Mouse (Mus musculus): ENCODE results near the gene Mrtfa. TPM values are rescaled to one million over a fixed set of nuclear protein-coding genes. Genes with fewer than 3 reads are reported as not detected.

The Mrtfa gene
- polyA plus RNA-seq, 1 experiment from 2014 or later: 29.3 TPM

- Histone ChIP-seq H3K4me2 (ENCODE audit: low read length) (no peak overlapping the region), H3K27ac (ENCODE audit: low read length) (no peak overlapping the region), H3K9ac (ENCODE audit: low read depth, low read length) (no peak overlapping the region), H3K27me3 (ENCODE audit: control insufficient read depth, insufficient read depth, low read depth, low read length) (no peaks in the 10 kb centered on the region), H3K4me3 (ENCODE audit: low read depth, low read length) (no peak overlapping the region), H3K4me1 (ENCODE audit: control insufficient read depth, insufficient read depth, low read length) (peaks cover 2% of the 10 kb centered on the region; the same call in 1 of the 2 replicates), H3K36me3 (ENCODE audit: control insufficient read depth, insufficient read depth, low read length) (no peaks in the 10 kb centered on the region), H3K9me3 (replicated peaks; ENCODE audit: control insufficient read depth, low read length, poor library complexity, severe bottlenecking) (no peaks in the 10 kb centered on the region)
- no peak for ATAC-seq
- WGBS: 43% methylated on average over 4 of the region's 4 CpGs
These were observed 93.1 kb downstream of the Mrtfa start for GRCm38 (mm10) chr15:81097456-81097855.

GRCm38 (mm10) chr15:81096329-81097055 lies 94.1 kb downstream of the Mrtfa start:
- Histone ChIP-seq H3K4me1 (ENCODE audit: control insufficient read depth, insufficient read depth, low read length) (peaks cover 2% of the 10 kb centered on the region; the same call in 1 of the 2 replicates), H3K27me3 (ENCODE audit: control insufficient read depth, insufficient read depth, low read depth, low read length) (no peaks in the 10 kb centered on the region), H3K36me3 (ENCODE audit: control insufficient read depth, insufficient read depth, low read length) (no peaks in the 10 kb centered on the region), H3K4me2 (ENCODE audit: low read length) (no peak overlapping the region), H3K27ac (ENCODE audit: low read length) (no peak overlapping the region), H3K9ac (ENCODE audit: low read depth, low read length) (no peak overlapping the region), H3K9me3 (replicated peaks; ENCODE audit: control insufficient read depth, low read length, poor library complexity, severe bottlenecking) (no peaks in the 10 kb centered on the region), H3K4me3 (ENCODE audit: low read depth, low read length) (no peak overlapping the region)
- ATAC-seq: no peak
- 76% methylated on average over 7 of the region's 7 CpGs for WGBS

GRCm38 (mm10) chr15:81093032-81093431 lies 97.5 kb downstream of the Mrtfa start:
- Histone ChIP-seq H3K9ac (ENCODE audit: low read depth, low read length) (no peak overlapping the region), H3K27me3 (ENCODE audit: control insufficient read depth, insufficient read depth, low read depth, low read length) (no peaks in the 10 kb centered on the region), H3K27ac (ENCODE audit: low read length) (no peak overlapping the region), H3K9me3 (replicated peaks; ENCODE audit: control insufficient read depth, low read length, poor library complexity, severe bottlenecking) (no peaks in the 10 kb centered on the region), H3K4me2 (ENCODE audit: low read length) (no peak overlapping the region), H3K36me3 (ENCODE audit: control insufficient read depth, insufficient read depth, low read length) (no peaks in the 10 kb centered on the region), H3K4me3 (ENCODE audit: low read depth, low read length) (no peak overlapping the region), H3K4me1 (ENCODE audit: control insufficient read depth, insufficient read depth, low read length) (peaks cover 2% of the 10 kb centered on the region; the same call in 1 of the 2 replicates)
- WGBS: 96% methylated on average over 4 of the region's 4 CpGs
- no peak for ATAC-seq

GRCm38 (mm10) chr15:81091718-81092117 lies 98.8 kb downstream of the Mrtfa start:
- ATAC-seq: no peak
- Histone ChIP-seq H3K4me1 (ENCODE audit: control insufficient read depth, insufficient read depth, low read length) (no peaks in the 10 kb centered on the region), H3K9me3 (replicated peaks; ENCODE audit: control insufficient read depth, low read length, poor library complexity, severe bottlenecking) (no peaks in the 10 kb centered on the region), H3K4me2 (ENCODE audit: low read length) (no peak overlapping the region), H3K4me3 (ENCODE audit: low read depth, low read length) (no peak overlapping the region), H3K9ac (ENCODE audit: low read depth, low read length) (no peak overlapping the region), H3K36me3 (ENCODE audit: control insufficient read depth, insufficient read depth, low read length) (no peaks in the 10 kb centered on the region), H3K27ac (ENCODE audit: low read length) (no peak overlapping the region), H3K27me3 (ENCODE audit: control insufficient read depth, insufficient read depth, low read depth, low read length) (no peaks in the 10 kb centered on the region)
- WGBS: 71% methylated on average over 9 of the region's 9 CpGs

GRCm38 (mm10) chr15:81087529-81087928 lies 103.0 kb downstream of the Mrtfa start:
- H3K9me3 ChIP-seq (replicated peaks; ENCODE audit: control insufficient read depth, low read length, poor library complexity, severe bottlenecking): no peaks in the 10 kb centered on the region
- H3K4me3 ChIP-seq (ENCODE audit: low read depth, low read length): no peak overlapping the region
- peaks cover 7% of the 10 kb centered on the region; the same call in 1 of the 2 replicates for H3K4me1 ChIP-seq (ENCODE audit: control insufficient read depth, insufficient read depth, low read length)
- no peak for ATAC-seq
- no peak overlapping the region for H3K9ac ChIP-seq (ENCODE audit: low read depth, low read length)
- no peak overlapping the region for H3K27ac ChIP-seq (ENCODE audit: low read length)
- no peaks in the 10 kb centered on the region for H3K27me3 ChIP-seq (ENCODE audit: control insufficient read depth, insufficient read depth, low read depth, low read length)
- H3K4me2 ChIP-seq (ENCODE audit: low read length): no peak overlapping the region
- 22% methylated on average over 7 of the region's 7 CpGs for WGBS
- no peaks in the 10 kb centered on the region for H3K36me3 ChIP-seq (ENCODE audit: control insufficient read depth, insufficient read depth, low read length)

- no peaks in the 10 kb centered on the region for H3K27me3 ChIP-seq (ENCODE audit: control insufficient read depth, insufficient read depth, low read depth, low read length)
- H3K4me2 ChIP-seq (ENCODE audit: low read length): no peak overlapping the region
- H3K36me3 ChIP-seq (ENCODE audit: control insufficient read depth, insufficient read depth, low read length): no peaks in the 10 kb centered on the region
- ATAC-seq: no peak
- no peak overlapping the region for H3K27ac ChIP-seq (ENCODE audit: low read length)
- no peak overlapping the region for H3K9ac ChIP-seq (ENCODE audit: low read depth, low read length)
- no peak overlapping the region for H3K4me3 ChIP-seq (ENCODE audit: low read depth, low read length)
- H3K9me3 ChIP-seq (replicated peaks; ENCODE audit: control insufficient read depth, low read length, poor library complexity, severe bottlenecking): no peaks in the 10 kb centered on the region
- H3K4me1 ChIP-seq (ENCODE audit: control insufficient read depth, insufficient read depth, low read length): peaks cover 7% of the 10 kb centered on the region; the same call in 1 of the 2 replicates
- 80% methylated on average over 8 of the region's 8 CpGs for WGBS
These were observed 103.7 kb downstream of the Mrtfa start for GRCm38 (mm10) chr15:81086644-81087480.

- Histone ChIP-seq H3K4me3 (ENCODE audit: low read depth, low read length) (no peak overlapping the region), H3K9me3 (replicated peaks; ENCODE audit: control insufficient read depth, low read length, poor library complexity, severe bottlenecking) (no peaks in the 10 kb centered on the region), H3K36me3 (ENCODE audit: control insufficient read depth, insufficient read depth, low read length) (no peaks in the 10 kb centered on the region), H3K4me1 (ENCODE audit: control insufficient read depth, insufficient read depth, low read length) (peaks cover 7% of the 10 kb centered on the region; the same call in 1 of the 2 replicates), H3K4me2 (ENCODE audit: low read length) (no peak overlapping the region), H3K27me3 (ENCODE audit: control insufficient read depth, insufficient read depth, low read depth, low read length) (no peaks in the 10 kb centered on the region), H3K27ac (ENCODE audit: low read length) (no peak overlapping the region), H3K9ac (ENCODE audit: low read depth, low read length) (no peak overlapping the region)
- 84% methylated on average over 9 of the region's 9 CpGs for WGBS
- ATAC-seq: no peak
These were observed 106.7 kb downstream of the Mrtfa start for GRCm38 (mm10) chr15:81083826-81084225.

- peaks cover 7% of the 10 kb centered on the region; the same call in 1 of the 2 replicates for H3K4me1 ChIP-seq (ENCODE audit: control insufficient read depth, insufficient read depth, low read length)
- no peak overlapping the region for H3K27ac ChIP-seq (ENCODE audit: low read length)
- H3K36me3 ChIP-seq (ENCODE audit: control insufficient read depth, insufficient read depth, low read length): no peaks in the 10 kb centered on the region
- no peak overlapping the region for H3K4me3 ChIP-seq (ENCODE audit: low read depth, low read length)
- no peaks in the 10 kb centered on the region for H3K9me3 ChIP-seq (replicated peaks; ENCODE audit: control insufficient read depth, low read length, poor library complexity, severe bottlenecking)
- 75% methylated on average over 4 of the region's 4 CpGs for whole genome bisulfite sequencing
- no peak for ATAC-seq
- H3K4me2 ChIP-seq (ENCODE audit: low read length): no peak overlapping the region
- H3K9ac ChIP-seq (ENCODE audit: low read depth, low read length): no peak overlapping the region
- no peaks in the 10 kb centered on the region for H3K27me3 ChIP-seq (ENCODE audit: control insufficient read depth, insufficient read depth, low read depth, low read length)
These were observed 107.3 kb downstream of the Mrtfa start for GRCm38 (mm10) chr15:81083281-81083680.

- no peak overlapping the region for H3K4me2 ChIP-seq (ENCODE audit: low read length)
- WGBS: 90% methylated on average over 4 of the region's 4 CpGs
- H3K9me3 ChIP-seq (replicated peaks; ENCODE audit: control insufficient read depth, low read length, poor library complexity, severe bottlenecking): no peaks in the 10 kb centered on the region
- H3K9ac ChIP-seq (ENCODE audit: low read depth, low read length): no peak overlapping the region
- H3K4me1 ChIP-seq (ENCODE audit: control insufficient read depth, insufficient read depth, low read length): peaks cover 5% of the 10 kb centered on the region; the same call in 1 of the 2 replicates
- no peak overlapping the region for H3K27ac ChIP-seq (ENCODE audit: low read length)
- no peak for ATAC-seq
- no peaks in the 10 kb centered on the region for H3K27me3 ChIP-seq (ENCODE audit: control insufficient read depth, insufficient read depth, low read depth, low read length)
- no peak overlapping the region for H3K4me3 ChIP-seq (ENCODE audit: low read depth, low read length)
- H3K36me3 ChIP-seq (ENCODE audit: control insufficient read depth, insufficient read depth, low read length): no peaks in the 10 kb centered on the region
These were observed 109.3 kb downstream of the Mrtfa start for GRCm38 (mm10) chr15:81081216-81081615.
